In the genomic region with DNA sequence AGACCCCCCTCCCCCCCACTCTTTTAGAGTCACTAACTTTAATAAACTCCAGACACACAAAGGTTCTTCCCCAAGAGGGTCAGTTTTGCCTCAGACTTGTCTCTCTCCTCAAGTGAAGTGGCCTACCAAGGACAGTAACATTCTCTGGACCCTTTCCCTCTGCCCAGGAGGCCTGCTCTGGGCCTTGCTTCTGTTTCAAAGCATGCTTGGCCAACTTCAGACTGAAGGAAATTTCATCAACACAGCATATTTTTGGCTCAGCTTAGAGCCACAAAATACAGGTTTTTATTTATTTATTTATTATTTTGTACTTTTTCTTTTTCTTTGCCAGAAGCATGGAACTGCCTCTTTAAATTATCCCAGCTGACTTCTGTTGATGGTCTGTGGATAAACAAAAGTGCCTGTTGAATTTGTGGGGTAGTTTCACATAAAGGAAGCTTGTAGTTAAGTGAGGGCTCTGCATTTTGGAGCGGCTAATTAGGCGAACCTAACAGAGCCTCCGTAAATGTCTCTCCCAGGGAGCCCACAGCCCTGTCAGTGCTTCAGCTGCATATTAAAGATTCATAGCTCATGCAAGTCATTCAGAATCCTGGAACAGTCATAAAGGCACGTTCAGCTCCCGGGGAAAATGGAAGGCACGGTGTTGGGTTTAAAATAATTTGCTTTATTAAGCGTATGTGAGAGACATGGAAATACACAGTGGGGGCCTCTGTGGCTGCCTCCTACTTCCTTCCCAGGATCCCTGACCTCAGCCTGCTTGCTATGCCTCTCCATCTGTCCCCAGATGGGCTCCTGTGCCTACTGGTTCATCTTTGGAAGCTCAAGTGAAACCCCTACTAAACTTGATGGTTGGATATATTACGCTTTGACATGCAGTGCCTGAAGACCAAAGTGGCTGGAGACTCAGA, we compare ENCODE assay signal across 12 mouse cellular contexts.
DNase-seq lines count a peak whose midpoint lies in the region; ATAC-seq lines count a peak whose summit lies in the region.
"Had no signal": no experiment of that assay in that cellular context is flagged by ENCODE, and none has a peak within 500 bp of the region (broad histone marks: within the 10 kb centered on the region; RNA-seq: fewer than 3 reads in every experiment).

No protein-coding gene starts in this region.

- no peak overlapping the region for H3K4me3 ChIP-seq in hindbrain, embryonic 10.5 days
- no peak overlapping the region for H3K4me3 ChIP-seq in hindbrain, embryonic 11.5 days (ENCODE audit: low read depth, low read length)
- H3K4me3 ChIP-seq in embryonic facial prominence, embryonic 13.5 days: no peak overlapping the region
- no peak overlapping the region for H3K4me3 ChIP-seq in hindbrain, embryonic 15.5 days
- H3K4me3 ChIP-seq in midbrain, embryonic 15.5 days: no peak overlapping the region
- H3K4me3 ChIP-seq: heart, embryonic 12.5 days had no signal

- H3K27ac ChIP-seq in hindbrain, embryonic 10.5 days: peak overlapping the region; percentile 40; the same call in 1 of the 2 replicates
- H3K27ac ChIP-seq in hindbrain, embryonic 11.5 days (ENCODE audit: low read depth, low read length): no peak overlapping the region
- H3K27ac ChIP-seq in embryonic facial prominence, embryonic 13.5 days: peak overlapping the region; percentile 64
- H3K27ac ChIP-seq in hindbrain, embryonic 15.5 days (replicated peaks): peak overlapping the region; percentile 71
- peak overlapping the region; percentile 76 for H3K27ac ChIP-seq in midbrain, embryonic 15.5 days

- no peaks in the 10 kb centered on the region for H3K9me3 ChIP-seq in hindbrain, embryonic 10.5 days
- no peaks in the 10 kb centered on the region for H3K9me3 ChIP-seq in hindbrain, embryonic 11.5 days (ENCODE audit: control insufficient read depth, low read length)
- no peaks in the 10 kb centered on the region for H3K9me3 ChIP-seq in embryonic facial prominence, embryonic 13.5 days
- H3K9me3 ChIP-seq in hindbrain, embryonic 15.5 days: no peaks in the 10 kb centered on the region
- no peaks in the 10 kb centered on the region for H3K9me3 ChIP-seq in midbrain, embryonic 15.5 days
- H3K9me3 ChIP-seq: heart, embryonic 12.5 days had no signal

- no peak overlapping the region for H3K4me2 ChIP-seq in hindbrain, embryonic 11.5 days (replicated peaks; ENCODE audit: low read depth, low read length)
- H3K4me2 ChIP-seq in embryonic facial prominence, embryonic 13.5 days: no peak overlapping the region; the same call in 1 of the 2 replicates
- H3K4me2 ChIP-seq in hindbrain, embryonic 15.5 days: no peak overlapping the region
- no peak overlapping the region for H3K4me2 ChIP-seq in midbrain, embryonic 15.5 days
- H3K4me2 ChIP-seq: heart, embryonic 12.5 days had no signal

- no peak for ATAC-seq in hindbrain, embryonic 11.5 days (ENCODE audit: low FRiP score)
- ATAC-seq in embryonic facial prominence, embryonic 13.5 days (ENCODE audit: insufficient number of reproducible peaks, insufficient read depth, low FRiP score, low TSS enrichment, low read depth): no peak
- peak; percentile 82 for ATAC-seq in hindbrain, embryonic 15.5 days (ENCODE audit: low FRiP score, low read depth)
- ATAC-seq in midbrain, embryonic 15.5 days (replicated peaks): peak; percentile 73

- H3K4me1 ChIP-seq in hindbrain, embryonic 10.5 days (replicated peaks): peaks cover 10% of the 10 kb centered on the region
- H3K4me1 ChIP-seq in hindbrain, embryonic 11.5 days (replicated peaks; ENCODE audit: control insufficient read depth, insufficient read depth, low read length): peaks cover 3% of the 10 kb centered on the region; the same call in 1 of the 2 replicates
- peaks cover 9% of the 10 kb centered on the region for H3K4me1 ChIP-seq in embryonic facial prominence, embryonic 13.5 days
- peaks cover 8% of the 10 kb centered on the region for H3K4me1 ChIP-seq in hindbrain, embryonic 15.5 days (replicated peaks)
- H3K4me1 ChIP-seq in midbrain, embryonic 15.5 days: peaks cover 11% of the 10 kb centered on the region
- H3K4me1 ChIP-seq: heart, embryonic 12.5 days had no signal

- H3K27me3 ChIP-seq in hindbrain, embryonic 10.5 days (ENCODE audit: insufficient read depth, poor library complexity, severe bottlenecking): no peaks in the 10 kb centered on the region
- no peaks in the 10 kb centered on the region for H3K27me3 ChIP-seq in hindbrain, embryonic 11.5 days (ENCODE audit: control insufficient read depth, insufficient read depth, low read length)
- H3K27me3 ChIP-seq in embryonic facial prominence, embryonic 13.5 days: no peaks in the 10 kb centered on the region
- H3K27me3 ChIP-seq in hindbrain, embryonic 15.5 days: no peaks in the 10 kb centered on the region
- H3K27me3 ChIP-seq in midbrain, embryonic 15.5 days (replicated peaks): no peaks in the 10 kb centered on the region
- H3K27me3 ChIP-seq: heart, embryonic 12.5 days had no signal

- 63% methylated on average over 8 of the region's 8 CpGs for WGBS in hindbrain, embryonic 10.5 days
- WGBS in hindbrain, embryonic 11.5 days: 59% methylated on average over 8 of the region's 8 CpGs
- 52% methylated on average over 8 of the region's 8 CpGs for WGBS in embryonic facial prominence, embryonic 13.5 days
- 25% methylated on average over 8 of the region's 8 CpGs for WGBS in hindbrain, embryonic 15.5 days
- 29% methylated on average over 8 of the region's 8 CpGs for WGBS in midbrain, embryonic 15.5 days

- DNase-seq in hindbrain, embryonic 10.5 days (ENCODE audit: low spot score): no peak
- no peak for DNase-seq in hindbrain, embryonic 11.5 days (ENCODE audit: low spot score)
- no peak for DNase-seq in cerebellum, postnatal 14 days
- no peak for DNase-seq in kidney, postnatal 36 days
- DNase-seq in adrenal gland, adult 2 months: no peak
- DNase-seq: gastrocnemius, postnatal 10 days; lung, postnatal 10 days; thymus, postnatal 14 days had no signal

- H3K36me3 ChIP-seq in hindbrain, embryonic 10.5 days: no peaks in the 10 kb centered on the region
- H3K36me3 ChIP-seq in hindbrain, embryonic 11.5 days (ENCODE audit: control insufficient read depth, insufficient read depth, low read length): no peaks in the 10 kb centered on the region
- no peaks in the 10 kb centered on the region for H3K36me3 ChIP-seq in embryonic facial prominence, embryonic 13.5 days
- no peaks in the 10 kb centered on the region for H3K36me3 ChIP-seq in hindbrain, embryonic 15.5 days
- no peaks in the 10 kb centered on the region for H3K36me3 ChIP-seq in midbrain, embryonic 15.5 days (replicated peaks)
- H3K36me3 ChIP-seq: heart, embryonic 12.5 days had no signal

- no peak overlapping the region for H3K9ac ChIP-seq in hindbrain, embryonic 11.5 days (ENCODE audit: low read depth, low read length)
- H3K9ac ChIP-seq in embryonic facial prominence, embryonic 13.5 days: no peak overlapping the region
- no peak overlapping the region for H3K9ac ChIP-seq in hindbrain, embryonic 15.5 days
- H3K9ac ChIP-seq in midbrain, embryonic 15.5 days: no peak overlapping the region
- H3K9ac ChIP-seq: heart, embryonic 12.5 days had no signal

Comparison
In these comparisons a context has a peak if more than half of its experiments do, and no peak if none do; other contexts are left out.
1. ATAC-seq: peak in hindbrain, embryonic 15.5 days (single experiment) and midbrain, embryonic 15.5 days (single experiment); none in hindbrain, embryonic 11.5 days (single experiment) and embryonic facial prominence, embryonic 13.5 days (single experiment).